Mouse (Mus musculus): Measurements from ENCODE around the gene Gnat2.

Gene Gnat2

DNA sequence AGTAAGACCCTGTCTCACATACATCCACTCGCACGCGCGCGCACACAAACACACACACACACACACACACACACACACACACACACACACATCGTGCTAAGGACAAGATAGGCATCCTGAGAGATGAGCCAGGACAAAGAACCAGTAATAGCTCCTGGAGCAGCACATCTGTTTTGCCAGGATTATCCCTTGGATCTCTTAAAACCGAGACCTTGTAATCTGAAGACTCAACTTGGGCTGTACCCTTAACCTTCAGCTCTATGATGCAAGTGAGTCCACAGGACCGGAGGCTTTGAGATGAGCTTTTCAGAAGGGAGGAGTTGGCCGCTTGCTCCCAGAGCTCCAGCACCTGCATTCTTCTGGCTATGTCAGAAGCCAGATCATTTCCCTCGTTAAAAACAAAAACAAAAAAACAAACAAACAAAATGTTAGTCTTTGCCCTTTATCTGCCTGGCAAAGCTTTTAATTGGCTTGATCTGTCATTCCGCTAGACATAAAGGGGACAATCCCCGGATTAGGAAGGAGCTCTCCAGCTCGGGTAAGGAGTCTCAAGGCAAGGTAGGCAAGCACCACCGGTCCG, at the start of gene Gnat2:
Gnat2 (plus strand) TSS at position 254 of the 580 bp plus-strand sequence.
- Histone ChIP-seq H3K27me3 (ENCODE audit: insufficient read depth, low read length) (peaks cover 9% of the 10 kb centered on the region; the same call in 1 of the 2 replicates), H3K4me1 (replicated peaks; ENCODE audit: low read depth, low read length) (peaks cover 34% of the 10 kb centered on the region), H3K36me3 (ENCODE audit: insufficient read depth, low read length) (no peaks in the 10 kb centered on the region), H3K9me3 (ENCODE audit: low read length) (no peaks in the 10 kb centered on the region), H3K4me3 (replicated peaks; ENCODE audit: low read length) (no peak within 1 kb of the TSS)
- TF ChIP-seq POU5F1 (IDR thresholded peaks at IDR 0.05; ENCODE audit: borderline replicate concordance, low read length) (no peak), NANOG (IDR thresholded peaks at IDR 0.05; ENCODE audit: borderline replicate concordance, low read length) (no peak), CTCF (conservative IDR thresholded peaks at IDR 0.05; ENCODE audit: low read length) (no peak)

DNA sequence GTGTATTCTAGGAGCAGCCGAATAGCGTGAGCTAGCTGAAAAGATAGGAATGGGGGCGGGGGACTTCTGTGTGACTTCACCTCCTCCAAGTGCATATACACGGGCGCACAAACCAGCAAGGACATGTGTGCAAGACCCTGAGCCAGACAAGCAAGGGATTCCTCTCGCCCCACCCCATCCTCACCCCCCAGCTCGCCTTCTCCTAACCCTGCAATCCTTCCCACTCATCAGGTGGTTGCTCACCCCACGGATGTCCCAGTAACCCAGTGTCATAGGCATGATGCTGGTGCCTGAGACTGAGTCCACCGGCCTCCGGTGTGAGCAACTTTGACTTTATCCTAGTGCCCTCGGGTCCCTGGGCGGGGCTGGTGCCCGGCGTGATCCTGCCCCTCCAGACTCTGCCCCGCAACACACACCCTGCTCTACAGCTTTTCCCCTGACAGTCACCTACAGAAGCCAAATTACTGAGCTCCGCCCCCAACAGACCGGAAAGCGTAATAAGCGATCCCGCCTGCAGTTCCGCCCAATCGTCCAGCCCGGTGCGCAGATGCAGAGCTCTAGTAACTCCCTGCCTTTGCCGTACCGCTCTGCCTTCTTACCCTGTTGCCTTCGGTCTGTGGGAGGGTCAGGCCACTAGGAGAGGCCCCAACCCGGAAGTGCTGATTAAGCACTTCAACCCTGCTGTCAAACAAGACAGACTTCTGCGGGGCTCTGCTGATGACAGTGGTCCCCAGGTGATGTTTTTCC, 48.0 kb upstream of the Gnat2 start, which contains the start of gene Gstm4:
Gstm4 (minus strand) TSS at position 501 of the 747 bp plus-strand sequence.
- no peak for TF ChIP-seq CTCF (conservative IDR thresholded peaks at IDR 0.05; ENCODE audit: low read length)
- TF ChIP-seq POU5F1 (IDR thresholded peaks at IDR 0.05; ENCODE audit: borderline replicate concordance, low read length): no peak
- no peak for TF ChIP-seq NANOG (IDR thresholded peaks at IDR 0.05; ENCODE audit: borderline replicate concordance, low read length)
- Histone ChIP-seq H3K9me3 (ENCODE audit: low read length) (no peaks in the 10 kb centered on the region), H3K4me1 (replicated peaks; ENCODE audit: low read depth, low read length) (peaks cover 19% of the 10 kb centered on the region), H3K36me3 (ENCODE audit: insufficient read depth, low read length) (no peaks in the 10 kb centered on the region), H3K27me3 (ENCODE audit: insufficient read depth, low read length) (no peaks in the 10 kb centered on the region), H3K4me3 (replicated peaks; ENCODE audit: low read length) (peak within 1 kb of the TSS; percentile 81)

DNA sequence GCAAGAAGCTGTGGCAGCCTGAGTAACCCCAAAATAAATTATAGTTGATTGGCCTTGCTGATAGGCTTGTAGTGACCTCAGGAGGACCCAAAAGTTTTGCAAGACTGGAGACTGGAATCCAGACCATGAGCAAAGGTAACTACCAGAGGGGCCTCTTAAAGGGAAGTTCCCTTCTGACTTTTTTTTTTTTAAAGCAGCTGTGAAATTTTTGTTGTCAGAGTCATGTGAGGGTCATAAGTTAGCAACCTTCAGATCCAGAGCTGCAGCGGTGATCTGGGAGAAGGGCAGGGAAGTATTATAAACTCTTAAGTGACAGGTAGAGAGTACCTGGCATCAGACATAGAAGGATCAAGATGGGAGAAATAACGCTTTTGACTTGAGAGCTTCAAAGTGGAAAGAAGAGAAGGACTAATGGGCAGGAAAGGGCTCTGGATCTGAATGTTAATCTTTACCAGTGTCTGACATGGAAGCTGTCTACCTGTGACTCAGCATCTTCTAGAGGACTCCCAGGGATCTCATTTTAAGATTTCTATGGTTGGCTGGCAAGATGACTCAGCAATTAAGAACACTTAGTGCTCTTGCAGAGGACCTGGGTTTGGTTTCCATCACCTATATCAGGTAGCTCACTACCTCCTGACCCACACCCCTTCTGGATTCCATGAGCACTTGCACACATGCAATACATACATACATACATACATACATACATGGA, 45.5 kb upstream of the Gnat2 start:
- Histone ChIP-seq H3K4me1 (replicated peaks; ENCODE audit: low read depth, low read length) (peaks cover 19% of the 10 kb centered on the region), H3K27me3 (ENCODE audit: insufficient read depth, low read length) (no peaks in the 10 kb centered on the region), H3K4me3 (replicated peaks; ENCODE audit: low read length) (no peak overlapping the region), H3K36me3 (ENCODE audit: insufficient read depth, low read length) (no peaks in the 10 kb centered on the region), H3K9me3 (ENCODE audit: low read length) (no peaks in the 10 kb centered on the region)
- no peak for TF ChIP-seq POU5F1 (IDR thresholded peaks at IDR 0.05; ENCODE audit: borderline replicate concordance, low read length)
- no peak for TF ChIP-seq CTCF (conservative IDR thresholded peaks at IDR 0.05; ENCODE audit: low read length)
- no peak for TF ChIP-seq NANOG (IDR thresholded peaks at IDR 0.05; ENCODE audit: borderline replicate concordance, low read length)

DNA sequence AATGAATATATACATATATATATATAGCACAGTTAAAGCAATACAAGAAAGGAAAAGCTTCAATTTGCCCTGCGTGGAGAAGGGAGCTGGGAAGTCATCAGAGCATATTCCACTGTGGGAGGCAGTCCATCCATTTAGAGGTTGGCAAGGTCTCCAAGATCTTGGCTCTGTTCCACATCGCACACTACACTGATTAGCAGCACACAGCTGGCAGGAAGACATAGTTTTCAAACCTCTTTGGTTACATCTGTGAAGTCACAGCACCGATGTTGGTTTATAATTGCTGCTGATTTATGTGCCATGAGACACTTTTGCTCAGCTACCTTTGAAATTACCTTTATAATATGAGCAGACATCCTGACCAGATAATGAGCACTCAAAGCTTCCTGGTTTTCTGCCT, 44.3 kb upstream of the Gnat2 start:
- no peaks in the 10 kb centered on the region for H3K27me3 ChIP-seq (ENCODE audit: insufficient read depth, low read length)
- no peak overlapping the region for H3K4me3 ChIP-seq (replicated peaks; ENCODE audit: low read length)
- H3K4me1 ChIP-seq (replicated peaks; ENCODE audit: low read depth, low read length): peaks cover 19% of the 10 kb centered on the region
- H3K36me3 ChIP-seq (ENCODE audit: insufficient read depth, low read length): no peaks in the 10 kb centered on the region
- H3K9me3 ChIP-seq (ENCODE audit: low read length): no peaks in the 10 kb centered on the region
- TF ChIP-seq NANOG (IDR thresholded peaks at IDR 0.05; ENCODE audit: borderline replicate concordance, low read length) (no peak), POU5F1 (IDR thresholded peaks at IDR 0.05; ENCODE audit: borderline replicate concordance, low read length) (no peak), CTCF (conservative IDR thresholded peaks at IDR 0.05; ENCODE audit: low read length) (no peak)

DNA sequence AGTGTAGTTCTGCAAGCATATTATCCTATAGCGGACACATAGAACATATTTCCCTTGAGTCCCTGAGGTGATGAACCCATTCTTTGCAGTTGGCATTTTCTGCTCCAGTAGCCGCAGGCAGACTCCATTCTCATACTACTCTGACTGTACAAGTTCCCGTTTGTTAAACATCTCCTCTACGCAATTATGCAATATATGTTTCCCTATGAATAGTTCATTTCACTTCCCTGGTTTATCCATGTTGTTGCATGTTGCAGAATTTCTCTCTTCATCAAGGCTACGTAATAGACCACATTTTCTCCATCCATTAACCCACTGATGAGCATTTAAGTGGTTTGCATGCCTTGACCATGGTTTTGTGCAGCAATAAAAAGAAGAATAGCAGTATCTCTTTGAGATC, 42.1 kb upstream of the Gnat2 start:
- no peak for TF ChIP-seq CTCF (conservative IDR thresholded peaks at IDR 0.05; ENCODE audit: low read length)
- no peak for TF ChIP-seq POU5F1 (IDR thresholded peaks at IDR 0.05; ENCODE audit: borderline replicate concordance, low read length)
- no peak for TF ChIP-seq NANOG (IDR thresholded peaks at IDR 0.05; ENCODE audit: borderline replicate concordance, low read length)
- H3K36me3 ChIP-seq (ENCODE audit: insufficient read depth, low read length): no peaks in the 10 kb centered on the region
- no peak overlapping the region for H3K4me3 ChIP-seq (replicated peaks; ENCODE audit: low read length)
- peaks cover 15% of the 10 kb centered on the region for H3K9me3 ChIP-seq (ENCODE audit: low read length)
- H3K27me3 ChIP-seq (ENCODE audit: insufficient read depth, low read length): no peaks in the 10 kb centered on the region
- H3K4me1 ChIP-seq (replicated peaks; ENCODE audit: low read depth, low read length): no peaks in the 10 kb centered on the region; the same call in 1 of the 2 replicates

DNA sequence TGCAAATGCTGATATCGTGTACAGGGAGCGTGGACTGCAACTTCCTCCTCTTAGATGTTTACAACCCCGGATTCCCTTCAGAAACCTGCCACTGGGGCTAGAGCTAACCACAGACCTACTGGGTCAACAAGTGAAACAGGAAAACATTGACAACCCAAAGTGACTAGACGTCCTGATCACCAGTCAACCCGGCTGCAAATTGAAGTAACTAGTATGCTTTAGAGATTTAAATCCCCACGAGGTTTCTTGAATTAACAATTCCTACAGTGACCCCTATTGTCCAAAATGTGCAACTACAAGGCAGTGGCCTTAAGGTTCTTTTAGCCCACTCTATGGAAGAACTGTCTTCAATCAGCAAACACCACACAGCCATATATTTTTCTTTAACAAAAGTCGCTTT, 31.2 kb upstream of the Gnat2 start:
- Histone ChIP-seq H3K4me3 (replicated peaks; ENCODE audit: low read length) (no peak overlapping the region), H3K36me3 (ENCODE audit: insufficient read depth, low read length) (no peaks in the 10 kb centered on the region), H3K9me3 (ENCODE audit: low read length) (no peaks in the 10 kb centered on the region), H3K4me1 (replicated peaks; ENCODE audit: low read depth, low read length) (peaks cover 4% of the 10 kb centered on the region), H3K27me3 (ENCODE audit: insufficient read depth, low read length) (peaks cover 6% of the 10 kb centered on the region; the same call in 1 of the 2 replicates)
- TF ChIP-seq POU5F1 (IDR thresholded peaks at IDR 0.05; ENCODE audit: borderline replicate concordance, low read length) (no peak), CTCF (conservative IDR thresholded peaks at IDR 0.05; ENCODE audit: low read length) (peak; percentile 99)

DNA sequence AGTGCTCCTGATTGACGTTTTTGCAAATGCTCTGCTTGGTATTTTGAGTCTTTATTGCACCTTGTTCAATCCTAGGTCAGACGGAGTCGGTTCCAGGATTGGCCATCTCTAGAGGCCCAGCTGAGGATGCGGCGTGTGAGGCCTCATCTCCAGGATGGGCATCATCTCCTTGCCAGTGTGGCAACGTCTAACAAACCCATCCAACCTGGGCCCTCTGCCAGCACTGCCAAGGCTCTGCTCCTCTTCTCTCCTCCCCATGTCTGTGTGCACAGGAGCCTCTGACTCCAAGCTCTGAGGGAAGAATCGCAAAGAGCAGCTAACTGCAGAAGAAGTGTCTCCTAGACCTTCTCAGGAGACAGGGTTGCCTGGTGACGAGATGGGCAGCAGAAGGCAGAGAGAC, 29.9 kb upstream of the Gnat2 start:
- Histone ChIP-seq H3K4me1 (replicated peaks; ENCODE audit: low read depth, low read length) (peaks cover 4% of the 10 kb centered on the region), H3K4me3 (replicated peaks; ENCODE audit: low read length) (no peak overlapping the region), H3K9me3 (ENCODE audit: low read length) (no peaks in the 10 kb centered on the region), H3K27me3 (ENCODE audit: insufficient read depth, low read length) (peaks cover 6% of the 10 kb centered on the region; the same call in 1 of the 2 replicates), H3K36me3 (ENCODE audit: insufficient read depth, low read length) (no peaks in the 10 kb centered on the region)
- no peak for TF ChIP-seq CTCF (conservative IDR thresholded peaks at IDR 0.05; ENCODE audit: low read length)
- TF ChIP-seq POU5F1 (IDR thresholded peaks at IDR 0.05; ENCODE audit: borderline replicate concordance, low read length): no peak
- no peak for TF ChIP-seq NANOG (IDR thresholded peaks at IDR 0.05; ENCODE audit: borderline replicate concordance, low read length)

DNA sequence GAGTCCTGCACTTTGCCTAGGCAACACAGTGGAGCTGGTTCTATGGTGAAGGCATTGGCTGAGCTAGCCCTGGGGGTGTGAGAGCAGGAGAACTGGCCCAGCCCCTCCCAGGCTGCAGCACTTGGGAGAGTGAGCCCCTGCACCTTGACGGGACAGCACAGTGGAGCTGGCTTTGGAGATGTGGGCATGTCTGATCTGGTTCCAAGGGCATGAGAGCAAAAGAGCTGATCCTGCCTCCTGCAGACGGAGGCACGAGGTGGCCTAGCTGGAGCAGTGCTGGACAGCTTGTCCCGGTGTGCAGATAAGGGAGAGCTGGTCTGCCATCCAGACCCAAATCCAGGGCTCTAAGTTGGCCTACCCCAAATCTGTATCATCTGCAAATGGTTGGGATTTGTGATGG, 27.9 kb upstream of the Gnat2 start:
- H3K27me3 ChIP-seq (ENCODE audit: insufficient read depth, low read length): peaks cover 4% of the 10 kb centered on the region; the same call in 1 of the 2 replicates
- TF ChIP-seq NANOG (IDR thresholded peaks at IDR 0.05; ENCODE audit: borderline replicate concordance, low read length) (no peak), POU5F1 (IDR thresholded peaks at IDR 0.05; ENCODE audit: borderline replicate concordance, low read length) (no peak), CTCF (conservative IDR thresholded peaks at IDR 0.05; ENCODE audit: low read length) (no peak)
- H3K4me3 ChIP-seq (replicated peaks; ENCODE audit: low read length): no peak overlapping the region
- H3K9me3 ChIP-seq (ENCODE audit: low read length): no peaks in the 10 kb centered on the region
- no peaks in the 10 kb centered on the region for H3K36me3 ChIP-seq (ENCODE audit: insufficient read depth, low read length)
- peaks cover 13% of the 10 kb centered on the region for H3K4me1 ChIP-seq (replicated peaks; ENCODE audit: low read depth, low read length)

Measured in E14TG2a.4 (cell line).